Mouse (Mus musculus) cerebellum, adult 8-10 months (tissue): ENCODE results near the gene Coro6.

ENCODE experiments used
- DNase-seq: peaks from one replicate; pipeline ENCODE4 v3.0.0; 2022

Gene Coro6

GRCm38 (mm10) chr11:77494782-77495181 lies 32.6 kb downstream of the Coro6 start:
- DNase-seq: no peak

- no peak for DNase-seq
Observed at GRCm38 (mm10) chr11:77495507-77495906, 33.3 kb downstream of the Coro6 start.

GRCm38 (mm10) chr11:77497341-77497756 lies 35.1 kb downstream of the Coro6 start:
- DNase-seq: peak; percentile 48

- DNase-seq: peak; percentile 33
Observed at GRCm38 (mm10) chr11:77497851-77498250, 35.6 kb downstream of the Coro6 start.

GRCm38 (mm10) chr11:77498261-77499139 lies 36.3 kb downstream of the Coro6 start:
- peak; percentile 36 for DNase-seq

GRCm38 (mm10) chr11:77499354-77499753 lies 37.1 kb downstream of the Coro6 start:
- peak; percentile 81 for DNase-seq

GRCm38 (mm10) chr11:77500361-77501325 lies 38.4 kb downstream of the Coro6 start:
- peak; percentile 48 for DNase-seq

GRCm38 (mm10) chr11:77501392-77501791 lies 39.2 kb downstream of the Coro6 start:
- peak; percentile 80 for DNase-seq

GRCm38 (mm10) chr11:77501971-77502370 lies 39.8 kb downstream of the Coro6 start:
- peak; percentile 20 for DNase-seq

GRCm38 (mm10) chr11:77502481-77502880 lies 40.3 kb downstream of the Coro6 start:
- no peak for DNase-seq

GRCm38 (mm10) chr11:77503511-77503910 lies 41.3 kb downstream of the Coro6 start:
- DNase-seq: peak; percentile 20

GRCm38 (mm10) chr11:77504377-77504776 lies 42.2 kb downstream of the Coro6 start:
- peak; percentile 12 for DNase-seq

GRCm38 (mm10) chr11:77505291-77505980 lies 43.2 kb downstream of the Coro6 start:
- DNase-seq: peak; percentile 14

GRCm38 (mm10) chr11:77506273-77506672 lies 44.1 kb downstream of the Coro6 start:
- no peak for DNase-seq

- DNase-seq: no peak
Observed at GRCm38 (mm10) chr11:77506941-77507340, 44.7 kb downstream of the Coro6 start.

- no peak for DNase-seq
Observed at GRCm38 (mm10) chr11:77507426-77507825, 45.2 kb downstream of the Coro6 start.

- peak; percentile 76 for DNase-seq
Observed at GRCm38 (mm10) chr11:77508068-77509021, 46.1 kb downstream of the Coro6 start.

GRCm38 (mm10) chr11:77511336-77511735 lies 49.1 kb downstream of the Coro6 start:
- no peak for DNase-seq

- peak; percentile 75 for DNase-seq
Observed at GRCm38 (mm10) chr11:77512891-77513810, 50.9 kb downstream of the Coro6 start.

- no peak for DNase-seq
Observed at GRCm38 (mm10) chr11:77513811-77514170, 51.6 kb downstream of the Coro6 start.
